Mouse (Mus musculus) intestine, embryonic 16.5 days (tissue): Measurements from ENCODE around the gene Sez6l2. TPM values are rescaled to one million over a fixed set of nuclear protein-coding genes. Genes with fewer than 3 reads are reported as not detected.

Experiments used
- ATAC-seq: fragments of 200-750 bp; cut with Nextera tagmentation; 2 replicates; pipeline ENCODE4 v1.8.0; 2017; ENCODE audit warnings: moderate TSS enrichment, moderate library complexity
- H3K27ac ChIP-seq: fragments of 300-500 bp; sonication (generic); 2 replicates; pipeline ENCODE4 v1.5.1; 2014; ENCODE audit warnings: mild to moderate bottlenecking, low read length
- H3K27me3 ChIP-seq: fragments of 300-500 bp; sonication (generic); replicated peaks from 2 replicates; pipeline ENCODE4 v1.6.1; 2014; ENCODE audit warnings: low read length, control low read depth, mixed read lengths; ENCODE audit not compliant: control insufficient read depth, insufficient read depth
- H3K36me3 ChIP-seq: fragments of 300-500 bp; sonication (generic); 2 replicates; pipeline ENCODE4 v1.6.1; 2014; ENCODE audit warnings: low read length, control low read depth; ENCODE audit not compliant: control insufficient read depth, insufficient read depth
- H3K4me1 ChIP-seq: fragments of 300-500 bp; sonication (generic); 2 replicates; pipeline ENCODE4 v1.6.1; 2014; ENCODE audit warnings: low read length, control low read depth, mixed read lengths; ENCODE audit not compliant: control insufficient read depth, insufficient read depth
- H3K4me2 ChIP-seq: fragments of 300-500 bp; sonication (generic); 2 replicates; pipeline ENCODE4 v1.6.1; 2014; ENCODE audit warnings: low read depth, low read length, control low read depth
- H3K4me3 ChIP-seq: fragments of 300-500 bp; sonication (generic); 2 replicates; pipeline ENCODE4 v1.5.1; 2014; ENCODE audit warnings: mild to moderate bottlenecking, low read length
- H3K9ac ChIP-seq: fragments of 300-500 bp; sonication (generic); 2 replicates; pipeline ENCODE4 v1.6.1; 2014; ENCODE audit warnings: low read depth, low read length
- H3K9me3 ChIP-seq: fragments of 300-500 bp; sonication (generic); 2 replicates; pipeline ENCODE4 v1.6.1; 2016; ENCODE audit warnings: low read length, control low read depth; ENCODE audit not compliant: control insufficient read depth
- WGBS: fragments of 180-500 bp; shearing (Covaris S2); extraction: QIAGEN DNeasy Blood & Tissue Kit; methylation state at CpG from one replicate; pipeline ENCODE4 v1.1.7; 2014; 5-methylcytosine and 5-hydroxymethylcytosine counted together
- polyA plus RNA-seq: library from polyadenylated mRNA; unstranded; fragments of >200 nt; fragmentation: Nextera tagmentation; extraction: Ambion mirVana; gene quantifications from 2 replicates; pipeline ENCODE4 v1.2.1, GENCODE M21; 2015

The Sez6l2 gene
- polyA plus RNA-seq, 1 experiment from 2014 or later: 1.5 TPM

DNA sequence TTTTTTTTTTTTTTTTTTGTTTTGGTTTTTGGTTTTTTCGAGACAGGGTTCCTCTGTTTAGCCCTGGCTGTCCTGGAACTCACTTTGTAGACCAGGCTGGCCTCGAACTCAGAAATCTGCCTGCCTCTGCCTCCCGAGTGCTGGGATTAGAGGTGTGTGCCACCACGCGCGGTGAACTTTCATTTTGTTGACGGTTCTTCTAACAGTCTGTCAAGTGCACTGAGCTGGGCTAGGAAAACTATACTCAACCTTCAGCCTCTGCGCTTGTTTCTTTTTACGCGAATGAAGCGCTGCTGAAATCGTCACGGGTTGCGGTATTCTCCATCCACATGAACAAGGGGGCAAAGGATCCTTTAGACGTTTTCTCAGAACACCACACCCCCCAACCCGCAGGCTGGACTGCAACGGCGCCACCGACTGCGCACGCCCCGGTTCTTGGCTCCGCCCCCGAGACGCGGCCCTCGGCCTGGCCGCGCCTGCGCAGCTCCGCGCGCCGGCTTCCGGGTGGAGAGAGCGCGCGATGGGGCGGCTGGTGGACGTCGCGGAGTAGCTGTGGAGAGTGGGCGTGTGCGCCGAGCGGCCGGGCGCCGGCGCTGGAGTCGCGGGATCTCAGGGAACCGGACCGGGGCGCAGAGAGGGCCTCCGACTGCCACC, 21.9 kb upstream of the Sez6l2 start, which contains the start of gene Kctd13:
TSS of gene Kctd13 (plus strand) at position 496 of the 654 bp plus-strand sequence.
- 0 out of 2 replicates have a peak, but pooled peaks cover 5% of the 10 kb centered on the region for H3K36me3 ChIP-seq
- H3K4me1 ChIP-seq: peaks cover 6% of the 10 kb centered on the region; the same call in 1 of the 2 replicates
- peak within 1 kb of the TSS; percentile 92 for H3K4me3 ChIP-seq
- H3K4me2 ChIP-seq: peak within 1 kb of the TSS; percentile 87
- no peaks in the 10 kb centered on the region for H3K9me3 ChIP-seq
- 3% methylated on average over 51 of the region's 56 CpGs for WGBS
- H3K27me3 ChIP-seq: no peaks in the 10 kb centered on the region
- ATAC-seq: peak; percentile 99
- H3K9ac ChIP-seq: peak within 1 kb of the TSS; percentile 85
- H3K27ac ChIP-seq: peak within 1 kb of the TSS; percentile 54

DNA sequence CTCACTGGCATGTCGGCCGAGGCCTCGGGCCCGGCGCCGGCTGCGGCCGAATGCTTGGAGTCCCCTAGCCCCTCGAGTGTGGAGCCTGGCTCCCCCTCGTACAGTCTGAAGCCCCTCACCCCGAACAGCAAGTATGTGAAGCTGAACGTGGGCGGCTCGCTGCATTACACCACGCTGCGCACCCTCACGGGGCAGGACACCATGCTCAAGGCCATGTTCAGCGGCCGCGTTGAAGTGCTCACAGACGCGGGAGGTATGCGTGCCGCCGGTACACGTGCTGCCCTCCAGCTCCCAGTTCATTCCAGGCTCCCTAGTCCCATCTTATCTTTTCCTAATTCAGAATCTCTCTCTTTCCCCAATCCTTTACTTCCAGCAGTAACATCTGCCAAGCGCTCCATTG, 21.3 kb upstream of the Sez6l2 start:
- H3K36me3 ChIP-seq: 0 out of 2 replicates have a peak, but pooled peaks cover 8% of the 10 kb centered on the region
- peak overlapping the region; percentile 92 for H3K4me3 ChIP-seq
- ATAC-seq: peak; percentile 76
- under 1% methylated on average over 27 of the region's 27 CpGs for WGBS
- H3K4me2 ChIP-seq: peak overlapping the region; percentile 87
- H3K27ac ChIP-seq: peak overlapping the region; percentile 37
- H3K9me3 ChIP-seq: no peaks in the 10 kb centered on the region
- no peaks in the 10 kb centered on the region for H3K27me3 ChIP-seq
- peak overlapping the region; percentile 85 for H3K9ac ChIP-seq
- H3K4me1 ChIP-seq: peaks cover 6% of the 10 kb centered on the region; the same call in 1 of the 2 replicates

DNA sequence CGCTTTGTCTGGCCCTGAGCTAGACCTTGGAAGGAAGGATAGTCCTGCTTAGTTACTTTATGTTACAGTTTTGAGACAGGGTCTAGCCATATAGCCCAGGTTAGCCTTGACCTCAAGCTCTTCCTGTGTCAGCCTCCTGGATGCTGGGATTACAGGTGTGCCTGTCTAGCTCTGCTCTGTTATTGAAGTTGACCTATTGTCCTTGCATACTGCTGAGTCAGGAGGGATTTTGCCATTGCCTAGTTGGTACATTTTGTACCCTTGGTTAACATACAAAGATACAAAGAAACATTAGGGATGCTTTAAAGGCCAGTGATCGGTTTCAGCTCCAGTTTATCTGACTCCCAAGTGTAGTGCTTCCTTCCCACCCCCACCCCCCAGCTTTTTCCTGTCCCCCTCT, 17.7 kb upstream of the Sez6l2 start:
- WGBS: 81% methylated on average over 2 of the region's 2 CpGs
- 0 out of 2 replicates have a peak, but pooled peaks cover 8% of the 10 kb centered on the region for H3K36me3 ChIP-seq
- H3K27ac ChIP-seq: no peak overlapping the region
- no peak overlapping the region for H3K4me2 ChIP-seq
- ATAC-seq: no peak
- peaks cover 6% of the 10 kb centered on the region; the same call in 1 of the 2 replicates for H3K4me1 ChIP-seq
- H3K4me3 ChIP-seq: no peak overlapping the region
- no peaks in the 10 kb centered on the region for H3K27me3 ChIP-seq
- no peak overlapping the region for H3K9ac ChIP-seq
- no peaks in the 10 kb centered on the region for H3K9me3 ChIP-seq

DNA sequence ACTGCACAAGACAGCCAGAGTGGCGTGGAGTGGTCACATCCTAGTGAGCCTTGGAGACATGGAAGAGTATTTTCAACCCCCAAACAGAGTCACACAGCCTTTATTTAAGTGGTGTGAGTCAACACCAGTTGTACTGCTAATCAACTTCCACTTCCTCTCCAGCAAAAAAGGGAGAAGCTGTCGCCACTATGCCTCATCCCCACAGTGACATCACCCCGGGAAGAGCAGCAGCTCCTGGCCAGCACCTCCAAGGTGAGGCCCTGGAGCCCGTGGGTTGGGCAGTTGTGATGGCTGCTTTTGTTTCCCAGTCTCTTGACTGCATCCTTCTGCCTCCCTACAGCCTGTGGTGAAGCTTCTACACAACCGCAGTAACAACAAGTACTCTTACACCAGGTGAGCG, 9.2 kb upstream of the Sez6l2 start:
- no peaks in the 10 kb centered on the region for H3K27me3 ChIP-seq
- H3K9ac ChIP-seq: no peak overlapping the region
- H3K4me3 ChIP-seq: no peak overlapping the region
- no peaks in the 10 kb centered on the region for H3K36me3 ChIP-seq
- H3K4me1 ChIP-seq: no peaks in the 10 kb centered on the region
- WGBS: 43% methylated on average over 6 of the region's 6 CpGs
- H3K9me3 ChIP-seq: no peaks in the 10 kb centered on the region
- no peak overlapping the region for H3K27ac ChIP-seq
- ATAC-seq: no peak
- no peak overlapping the region for H3K4me2 ChIP-seq

DNA sequence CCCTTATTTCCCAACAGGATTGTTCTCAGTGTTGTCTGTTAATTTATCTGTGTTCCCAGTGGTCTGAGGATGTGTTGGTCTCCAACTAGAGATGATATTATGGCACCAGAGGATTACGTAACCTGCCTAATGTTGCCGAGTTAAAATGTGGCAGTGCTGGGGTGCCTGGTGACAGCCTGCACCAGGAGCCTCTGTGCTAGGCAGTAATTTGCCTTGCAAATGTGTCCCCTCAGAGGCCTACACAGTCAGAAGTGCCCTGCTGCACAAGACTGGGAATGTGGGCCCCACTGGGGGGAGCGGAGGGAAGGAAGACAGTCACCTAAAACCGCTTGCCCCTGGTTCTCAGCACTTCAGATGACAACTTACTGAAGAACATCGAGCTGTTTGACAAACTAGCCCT, 8.6 kb upstream of the Sez6l2 start:
- ATAC-seq: no peak
- Histone ChIP-seq H3K9ac (no peak overlapping the region), H3K27ac (no peak overlapping the region), H3K4me1 (no peaks in the 10 kb centered on the region), H3K27me3 (no peaks in the 10 kb centered on the region), H3K9me3 (no peaks in the 10 kb centered on the region), H3K4me2 (no peak overlapping the region), H3K36me3 (no peaks in the 10 kb centered on the region), H3K4me3 (no peak overlapping the region)
- WGBS: 81% methylated on average over 5 of the region's 5 CpGs

DNA sequence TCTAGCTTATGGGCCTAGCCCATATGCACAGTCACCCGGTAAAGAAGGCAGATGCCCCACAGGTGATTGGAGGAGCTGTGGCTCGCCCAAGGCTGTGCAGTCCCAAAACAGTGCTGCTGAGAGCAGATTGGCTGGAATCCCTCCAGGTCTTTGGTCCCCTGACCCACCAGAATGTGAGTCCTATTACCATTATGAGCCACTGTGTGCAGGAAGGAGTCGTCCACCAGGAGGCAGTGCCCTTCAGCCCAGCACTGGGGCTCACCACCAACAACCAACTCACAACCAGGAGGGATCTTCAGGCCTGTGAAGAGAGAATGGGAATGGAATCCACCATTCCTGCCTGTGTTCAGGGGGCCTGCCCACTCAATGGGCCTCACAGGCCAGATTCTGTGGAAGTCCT, 3.8 kb upstream of the Sez6l2 start:
- ATAC-seq: no peak
- H3K4me1 ChIP-seq: peaks cover 11% of the 10 kb centered on the region
- H3K9ac ChIP-seq: no peak overlapping the region
- H3K4me2 ChIP-seq: no peak overlapping the region
- no peaks in the 10 kb centered on the region for H3K36me3 ChIP-seq
- H3K9me3 ChIP-seq: no peaks in the 10 kb centered on the region
- H3K27me3 ChIP-seq: peaks cover 10% of the 10 kb centered on the region
- no peak overlapping the region for H3K4me3 ChIP-seq
- WGBS: 51% methylated on average over 3 of the region's 3 CpGs
- H3K27ac ChIP-seq: no peak overlapping the region

DNA sequence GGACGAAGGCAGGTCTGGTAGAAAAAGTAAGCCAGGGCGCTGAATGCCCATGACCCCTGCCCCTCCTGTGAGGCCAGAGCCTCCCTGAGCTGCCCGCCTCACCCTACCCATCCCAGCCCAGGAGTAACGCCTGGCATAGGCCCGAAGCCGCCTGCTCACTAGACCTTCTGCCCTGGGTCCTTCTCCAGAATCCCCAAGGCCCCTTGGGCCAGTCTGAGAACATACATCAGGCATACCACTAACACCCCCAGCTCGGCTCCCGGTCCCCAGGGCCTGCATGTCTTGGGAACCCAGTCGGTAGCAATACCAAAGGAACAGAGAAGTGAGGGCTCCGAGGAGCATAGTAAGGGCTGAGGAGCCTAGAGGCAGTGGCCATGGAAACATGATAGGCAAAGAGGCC, 1.7 kb upstream of the Sez6l2 start:
- Histone ChIP-seq H3K27ac (no peak overlapping the region), H3K9me3 (no peaks in the 10 kb centered on the region), H3K4me2 (no peak overlapping the region), H3K4me1 (peaks cover 11% of the 10 kb centered on the region), H3K4me3 (no peak overlapping the region), H3K36me3 (no peaks in the 10 kb centered on the region), H3K27me3 (peaks cover 13% of the 10 kb centered on the region), H3K9ac (no peak overlapping the region)
- no peak for ATAC-seq
- 83% methylated on average over 10 of the region's 10 CpGs for WGBS

DNA sequence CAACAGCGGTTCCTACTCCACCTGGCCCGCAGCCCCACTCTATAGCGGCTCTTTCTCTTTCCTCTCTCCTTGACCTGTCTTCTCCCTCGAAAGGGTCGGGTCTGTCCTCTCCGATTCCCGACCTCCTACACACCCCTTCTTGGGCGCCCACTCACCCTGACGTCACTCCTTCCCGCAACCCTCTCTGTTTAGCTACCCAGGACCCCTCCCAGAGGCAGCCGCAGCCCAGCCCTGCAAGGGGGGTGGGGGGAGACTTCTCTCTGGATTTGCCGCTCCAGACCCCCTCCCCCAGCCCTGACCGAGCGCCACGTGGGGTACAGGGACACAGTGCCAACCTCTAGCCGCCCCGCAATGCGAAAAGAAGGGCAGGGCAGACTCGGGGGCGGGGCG, 965 bp upstream of the Sez6l2 start, which contains the start of gene Asphd1:
TSS of gene Asphd1 (minus strand) at position 180 of the 390 bp plus-strand sequence.
- peak; percentile 66 for ATAC-seq
- H3K27me3 ChIP-seq: peaks cover 13% of the 10 kb centered on the region
- H3K36me3 ChIP-seq: no peaks in the 10 kb centered on the region
- H3K4me1 ChIP-seq: peaks cover 11% of the 10 kb centered on the region
- peak within 1 kb of the TSS; percentile 27; the same call in 1 of the 2 replicates for H3K9ac ChIP-seq
- no peaks in the 10 kb centered on the region for H3K9me3 ChIP-seq
- H3K4me2 ChIP-seq: peak within 1 kb of the TSS; percentile 100
- H3K27ac ChIP-seq: no peak within 1 kb of the TSS
- 2% methylated on average over 21 of the region's 21 CpGs for WGBS
- peak within 1 kb of the TSS; percentile 58 for H3K4me3 ChIP-seq

DNA sequence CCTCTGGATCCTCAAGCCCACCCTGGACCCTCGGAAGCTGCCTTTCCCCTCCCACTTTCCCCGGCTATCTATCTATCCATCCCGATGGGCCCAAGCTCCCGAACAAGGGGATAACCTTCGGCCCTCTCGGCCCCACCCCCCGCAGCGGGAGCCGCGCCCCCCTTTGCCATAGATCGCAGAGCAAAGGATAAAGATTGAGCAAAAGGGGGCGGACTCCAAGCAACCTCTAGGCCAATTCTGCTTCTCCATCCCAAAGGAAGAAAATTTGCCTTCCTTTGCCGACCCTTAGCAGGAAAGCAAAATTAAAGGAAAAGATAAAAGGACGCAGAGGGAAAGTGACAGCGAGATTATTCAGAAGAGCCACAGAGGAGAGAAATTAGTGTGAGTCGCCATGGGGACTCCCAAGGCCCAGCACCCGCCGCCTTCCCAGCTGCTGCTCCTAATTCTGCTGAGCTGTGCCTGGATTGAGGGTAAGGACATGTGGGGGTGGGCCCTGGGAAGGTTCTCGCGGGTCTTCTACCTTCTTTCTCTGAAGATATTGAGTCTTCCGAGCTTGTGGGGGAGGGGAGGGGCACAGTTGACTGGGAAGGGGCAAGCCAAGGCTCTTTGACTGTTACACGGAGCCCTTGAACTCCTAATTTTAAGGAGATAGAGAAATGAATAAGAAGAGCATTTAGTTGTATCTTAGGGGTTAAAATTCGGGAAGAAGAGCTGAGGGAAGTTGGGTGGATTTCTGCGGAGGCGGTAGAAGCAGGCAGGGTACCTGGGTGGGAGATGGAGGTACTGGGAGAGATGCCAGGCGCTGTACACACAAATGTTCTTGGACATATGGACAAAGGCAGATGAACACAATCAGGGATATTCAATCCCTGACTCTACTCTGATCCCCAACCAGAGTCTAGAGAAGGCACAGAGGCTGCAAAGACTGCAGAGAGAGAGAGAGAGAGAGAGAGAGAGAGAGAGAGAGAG, 568 bp downstream of the Sez6l2 start:
- peak overlapping the region; percentile 100 for H3K4me2 ChIP-seq
- H3K36me3 ChIP-seq: no peaks in the 10 kb centered on the region
- no peaks in the 10 kb centered on the region for H3K9me3 ChIP-seq
- no peak overlapping the region for H3K9ac ChIP-seq
- peaks cover 11% of the 10 kb centered on the region for H3K4me1 ChIP-seq
- H3K27me3 ChIP-seq: peaks cover 13% of the 10 kb centered on the region
- H3K4me3 ChIP-seq: peak overlapping the region; percentile 58
- ATAC-seq: no peak
- H3K27ac ChIP-seq: no peak overlapping the region
- WGBS: 6% methylated on average over 26 of the region's 26 CpGs
